Mouse (Mus musculus) CH12.LX (cell line): ENCODE measurements around the gene Vax2. TPM values are rescaled to one million over a fixed set of nuclear protein-coding genes. Genes with fewer than 3 reads are reported as not detected.

Source experiments
- DNase-seq: peaks from one replicate; pipeline ENCODE4 v3.0.0-alpha.2; 2013; ENCODE audit errors: extremely low read depth
- H3K27ac ChIP-seq: 2 replicates; pipeline ENCODE4 v1.5.1; 2012; ENCODE audit warnings: low read depth, mild to moderate bottlenecking, control low read depth, moderate library complexity; ENCODE audit not compliant: insufficient read depth
- H3K27me3 ChIP-seq: replicated peaks from 2 replicates; pipeline ENCODE3; 2012; ENCODE audit warnings: inconsistent platforms
- H3K36me3 ChIP-seq, 2 experiments: replicated peaks in 1 of 2; 2 replicates each; pipeline versions ENCODE3 to v1.6.1; 2012; ENCODE audit warnings: inconsistent platforms in 1 of 2, low read length in 1 of 2, mild to moderate bottlenecking in 1 of 2, mixed read lengths in 1 of 2, moderate library complexity in 1 of 2; ENCODE audit not compliant: control insufficient read depth in 1 of 2, insufficient read depth in 1 of 2
- H3K4me1 ChIP-seq, 2 experiments: 2 replicates each; pipeline ENCODE4 v1.6.1; 2012; ENCODE audit warnings: inconsistent platforms in 1 of 2, moderate library complexity in 1 of 2; ENCODE audit not compliant: insufficient read depth in 2 of 2, control insufficient read depth in 1 of 2
- H3K4me2 ChIP-seq: 2 replicates; pipeline ENCODE4 v1.6.1; 2012; ENCODE audit warnings: low read depth, mild to moderate bottlenecking, control low read depth; ENCODE audit not compliant: poor library complexity, insufficient read depth, severe bottlenecking
- H3K4me3 ChIP-seq, 3 experiments: fragments of 150-350 bp in 1 of 3; sonication (generic) in 1 of 3; replicated peaks in 1 of 3; 2 replicates each; pipeline versions ENCODE3 to v1.5.1; 2011 to 2012; ENCODE audit warnings: low read depth in 2 of 3, low read length in 2 of 3, mild to moderate bottlenecking in 2 of 3, moderate library complexity in 2 of 3, control low read depth in 1 of 3, improper control_type of control experiment in 1 of 3, inconsistent platforms in 1 of 3, mixed read lengths in 1 of 3; ENCODE audit not compliant: poor library complexity in 1 of 3
- H3K79me2 ChIP-seq: replicated peaks from 2 replicates; pipeline ENCODE4 v1.6.1; 2012; ENCODE audit warnings: mild to moderate bottlenecking, moderate library complexity; ENCODE audit not compliant: control insufficient read depth, poor library complexity, insufficient read depth, severe bottlenecking; ENCODE audit errors: extremely low read depth
- H3K9ac ChIP-seq: 2 replicates; pipeline ENCODE4 v1.6.1; 2012; ENCODE audit warnings: low read depth, mild to moderate bottlenecking, control low read depth, moderate library complexity; ENCODE audit not compliant: insufficient read depth
- H3K9me3 ChIP-seq: replicated peaks from 2 replicates; pipeline ENCODE3; 2012; ENCODE audit warnings: low read length, inconsistent platforms, mixed read lengths
- CHD1 ChIP-seq: IDR thresholded peaks from 2 replicates; pipeline ENCODE4 v1.6.1; 2012; ENCODE audit warnings: low read depth, low read length, improper control_type of control experiment, inconsistent platforms
- CHD2 ChIP-seq: IDR thresholded peaks from 2 replicates; pipeline ENCODE4 v1.6.1; 2011; ENCODE audit warnings: low read length, improper control_type of control experiment
- ETS1 ChIP-seq: conservative IDR thresholded peaks from 2 replicates; pipeline ENCODE4 v1.6.1; 2012; ENCODE audit warnings: low read depth, mild to moderate bottlenecking, inconsistent platforms, low read length, improper control_type of control experiment, moderate library complexity
- JUN ChIP-seq: IDR thresholded peaks from 2 replicates; pipeline ENCODE4 v1.6.1; 2011; ENCODE audit warnings: low read depth, mild to moderate bottlenecking, low read length, improper control_type of control experiment, moderate library complexity; ENCODE audit not compliant: insufficient read depth
- JUND ChIP-seq: conservative IDR thresholded peaks from 2 replicates; pipeline ENCODE4 v1.6.1; 2011; ENCODE audit warnings: low read depth, low read length, improper control_type of control experiment
- MAFK ChIP-seq: IDR thresholded peaks from 2 replicates; pipeline ENCODE4 v1.6.1; 2011; ENCODE audit warnings: low read length, improper control_type of control experiment; ENCODE audit not compliant: insufficient replicate concordance
- MXI1 ChIP-seq: IDR thresholded peaks from 2 replicates; pipeline ENCODE4 v1.6.1; 2011; ENCODE audit warnings: mild to moderate bottlenecking, low read depth, low read length, improper control_type of control experiment
- MYC ChIP-seq: IDR thresholded peaks from 2 replicates; pipeline ENCODE4 v1.6.1; 2011; ENCODE audit warnings: low read depth, mild to moderate bottlenecking, improper control_type of control experiment, low read length
- NELFE ChIP-seq: IDR thresholded peaks from 2 replicates; pipeline ENCODE4 v1.6.1; 2011; ENCODE audit warnings: low read depth, low read length, improper control_type of control experiment
- PAX5 ChIP-seq: IDR thresholded peaks from 2 replicates; pipeline ENCODE4 v1.6.1; 2012; ENCODE audit warnings: low read length, inconsistent platforms, mixed read lengths
- POLR2AphosphoS2 ChIP-seq: IDR thresholded peaks from 2 replicates; pipeline ENCODE4 v1.6.1; 2011; ENCODE audit warnings: low read depth, low read length, improper control_type of control experiment
- RAD21 ChIP-seq: IDR thresholded peaks from 2 replicates; pipeline ENCODE4 v1.6.1; 2011; ENCODE audit warnings: low read depth, mild to moderate bottlenecking, low read length, improper control_type of control experiment, moderate library complexity
- SIN3A ChIP-seq: IDR thresholded peaks from 2 replicates; pipeline ENCODE4 v1.6.1; 2012; ENCODE audit warnings: low read length, improper control_type of control experiment, inconsistent platforms
- SMC3 ChIP-seq: IDR thresholded peaks from 2 replicates; pipeline ENCODE4 v1.6.1; 2011; ENCODE audit warnings: low read depth, low read length, improper control_type of control experiment
- UBTF ChIP-seq: IDR thresholded peaks from 2 replicates; pipeline ENCODE4 v1.6.1; 2012; ENCODE audit warnings: low read depth, mild to moderate bottlenecking, inconsistent platforms, low read length, improper control_type of control experiment, moderate library complexity
- USF1 ChIP-seq: IDR thresholded peaks from 2 replicates; pipeline ENCODE4 v1.6.1; 2014; ENCODE audit warnings: low read depth, mild to moderate bottlenecking, inconsistent platforms, low read length, improper control_type of control experiment
- ZKSCAN1 ChIP-seq: IDR thresholded peaks from 2 replicates; pipeline ENCODE4 v1.6.1; 2012; ENCODE audit warnings: low read depth, inconsistent platforms, low read length, improper control_type of control experiment, borderline replicate concordance
- ZMIZ1 ChIP-seq: IDR thresholded peaks from 2 replicates; pipeline ENCODE4 v1.6.1; 2012; ENCODE audit warnings: low read depth, mild to moderate bottlenecking, inconsistent platforms, low read length, improper control_type of control experiment
- ZNF384 ChIP-seq: IDR thresholded peaks from 2 replicates; pipeline ENCODE4 v1.6.1; 2012; ENCODE audit warnings: low read depth, low read length, improper control_type of control experiment, inconsistent platforms
- dilution Hi-C: fragments of 300-500 bp; cut with MboI; formaldehyde crosslinking; loops from 2 replicates; pipeline ENCODE4 v1.14.3; 2020; ENCODE audit warnings: low sequenced_read_pairs; ENCODE audit not compliant: extremely low pct_unique_long_range_greater_than_20kb, extremely low pct_ligation_motif_present
- in situ Hi-C: fragments of 300-500 bp; cut with MboI; formaldehyde crosslinking; loops from 3 replicates; pipeline ENCODE4 v1.14.3; 2019; ENCODE audit warnings: low sequenced_read_pairs, low pct_ligation_motif_present, low pct_unique_long_range_greater_than_20kb, mixed read lengths
- polyA plus RNA-seq: library from polyadenylated mRNA; unstranded; fragments of >175 nt; gene quantifications from 2 replicates; pipeline ENCODE4 v1.2.1, GENCODE M21; 2012; ENCODE audit warnings: low read depth; ENCODE audit not compliant: insufficient read length
- total RNA-seq, 2 experiments: library from RNA; depleted of rRNA; stranded (reverse); fragments of 300-350 nt in 1 of 2; fragments of >200 nt in 1 of 2; gene quantifications; 2 replicates each; pipeline ENCODE4 v1.2.3; 2012 to 2014

Vax2 gene
- total and polyA plus RNA-seq, 3 experiments = not detected

DNA sequence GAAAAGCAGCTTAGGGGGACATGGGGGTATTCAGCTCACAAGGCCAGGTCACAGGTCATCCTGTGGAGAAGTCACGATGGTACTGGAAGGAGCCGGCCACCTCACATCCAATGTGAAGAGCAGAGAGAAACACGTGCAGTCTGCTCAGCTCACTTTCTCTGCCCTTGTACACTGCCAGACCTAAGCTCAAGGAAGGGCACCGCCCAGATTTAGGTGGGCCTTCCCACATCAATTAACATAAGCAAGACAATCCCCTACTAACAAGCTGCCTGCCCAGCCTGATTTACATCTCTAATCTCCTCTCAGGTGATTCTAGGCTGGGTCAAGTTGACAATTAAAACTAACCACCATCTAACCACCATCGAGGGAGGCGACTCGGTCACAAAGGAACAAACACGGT is 13.1 kb upstream of the Vax2 start:
- dilution Hi-C loops = no loop called here

DNA sequence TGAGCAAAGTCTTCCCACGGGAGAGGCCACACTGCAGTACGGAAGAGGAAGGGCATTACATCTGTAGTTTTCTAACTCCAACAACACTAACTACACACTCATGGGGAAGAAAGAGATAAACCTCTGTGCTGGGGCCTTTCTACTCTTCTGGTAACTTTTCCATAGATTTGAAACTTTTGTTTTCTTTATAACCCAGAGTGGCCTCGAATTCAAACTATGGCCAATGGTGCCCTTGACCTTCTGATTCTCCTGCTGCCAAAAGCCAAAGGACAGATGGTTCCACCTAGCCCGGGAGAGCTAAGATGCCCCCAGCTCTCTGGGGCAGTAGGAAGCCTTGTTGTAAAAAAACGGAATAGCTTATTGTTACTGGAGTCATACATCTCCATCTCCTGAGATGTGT is 11.1 kb upstream of the Vax2 start:
- in situ Hi-C loops = no loop called here
- H3K27me3 ChIP-seq = peaks cover 85% of the 10 kb centered on the region
- H3K9me3 ChIP-seq = no peaks in the 10 kb centered on the region
- no peak overlapping the region for H3K4me2 ChIP-seq
- H3K4me1 ChIP-seq = no peaks in the 10 kb centered on the region
- dilution Hi-C loops = no loop called here
- no peaks in the 10 kb centered on the region for H3K79me2 ChIP-seq
- H3K4me3 ChIP-seq = no peak overlapping the region
- no peak overlapping the region for H3K9ac ChIP-seq
- no peak overlapping the region for H3K27ac ChIP-seq
- DNase-seq = no peak
- TF ChIP-seq CHD1 (no peak), NELFE (no peak), ZMIZ1 (no peak), SIN3A (no peak), ZKSCAN1 (no peak), MAFK (no peak), MXI1 (no peak), USF1 (no peak), ZNF384 (no peak), UBTF (no peak)
- H3K36me3 ChIP-seq = no peaks in the 10 kb centered on the region

More for the DNA sequence above, 13.1 kb upstream of the Vax2 start:
- H3K9me3 ChIP-seq = no peaks in the 10 kb centered on the region
- TF ChIP-seq POLR2AphosphoS2 (no peak), CHD2 (no peak), MYC (no peak), RAD21 (no peak), PAX5 (no peak), UBTF (no peak)
- H3K36me3 ChIP-seq = no peaks in the 10 kb centered on the region
- peaks cover 86% of the 10 kb centered on the region for H3K27me3 ChIP-seq
- in situ Hi-C loops = no loop called here
- H3K79me2 ChIP-seq = no peaks in the 10 kb centered on the region
- no peaks in the 10 kb centered on the region for H3K4me1 ChIP-seq
- H3K4me3 ChIP-seq = no peak overlapping the region
- H3K9ac ChIP-seq = no peak overlapping the region
- no peak overlapping the region for H3K4me2 ChIP-seq
- no peak for DNase-seq
- no peak overlapping the region for H3K27ac ChIP-seq

DNA sequence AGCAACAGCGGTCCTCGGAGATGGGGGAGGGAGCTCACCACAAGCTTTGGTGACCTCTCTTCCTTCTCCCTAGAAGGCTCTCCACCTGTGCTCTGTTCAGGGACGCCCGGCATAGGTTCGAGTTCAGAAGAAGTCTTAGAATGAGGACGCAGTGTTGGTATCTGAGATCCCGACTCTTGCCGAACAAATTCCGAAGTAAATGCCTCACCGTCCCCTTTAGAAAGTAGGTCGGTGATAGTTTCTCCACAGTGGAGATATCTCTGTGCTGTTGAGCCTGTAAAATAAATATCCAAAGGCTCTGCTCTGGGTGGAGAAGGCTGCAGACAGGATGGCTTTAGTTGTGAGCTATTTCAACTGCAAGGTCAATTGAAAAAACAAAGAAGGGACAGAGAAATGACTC is 10.1 kb upstream of the Vax2 start:
- H3K4me3 ChIP-seq = no peak overlapping the region
- peaks cover 85% of the 10 kb centered on the region for H3K27me3 ChIP-seq
- no peak overlapping the region for H3K27ac ChIP-seq
- DNase-seq = no peak
- no peaks in the 10 kb centered on the region for H3K9me3 ChIP-seq
- no peak overlapping the region for H3K9ac ChIP-seq
- no peak overlapping the region for H3K4me2 ChIP-seq
- dilution Hi-C loops (no loop called here), in situ Hi-C loops (no loop called here)
- H3K79me2 ChIP-seq = no peaks in the 10 kb centered on the region
- H3K36me3 ChIP-seq = no peaks in the 10 kb centered on the region
- H3K4me1 ChIP-seq = no peaks in the 10 kb centered on the region
- TF ChIP-seq CHD1 = no peak
- TF ChIP-seq JUN = no peak
- TF ChIP-seq MYC = no peak
- TF ChIP-seq SMC3 = no peak
- no peak for TF ChIP-seq JUND
- TF ChIP-seq ETS1 = no peak
- TF ChIP-seq PAX5 = no peak
- no peak for TF ChIP-seq ZKSCAN1
